Mouse (Mus musculus) testis, adult 2 months (tissue): ENCODE data around the gene Arxes2. TPM values are rescaled to one million over a fixed set of nuclear protein-coding genes. Genes with fewer than 3 reads are reported as not detected.
"Not testable (repeated sequence)": the region's sequence is repeated elsewhere in the genome, so short reads cannot be mapped to it uniquely, and the experiment has no call there.

Experiments used
- H3K27ac ChIP-seq: fragments of 200-500 bp; 2 replicates; pipeline ENCODE4 v1.5.1; 2012; ENCODE audit warnings: low read depth, low read length; ENCODE audit not compliant: control insufficient read depth, insufficient read depth
- H3K27me3 ChIP-seq: fragments of 200-500 bp; 2 replicates; pipeline ENCODE4 v1.6.1; 2012; ENCODE audit warnings: mild to moderate bottlenecking, low read length, moderate library complexity; ENCODE audit not compliant: control insufficient read depth, insufficient read depth
- H3K36me3 ChIP-seq: fragments of 200-500 bp; 2 replicates; pipeline ENCODE4 v1.6.1; 2012; ENCODE audit warnings: mild to moderate bottlenecking, low read length; ENCODE audit not compliant: control insufficient read depth, insufficient read depth
- H3K4me1 ChIP-seq: fragments of 200-500 bp; 2 replicates; pipeline ENCODE4 v1.6.1; 2012; ENCODE audit warnings: low read length; ENCODE audit not compliant: control insufficient read depth, insufficient read depth
- H3K4me3 ChIP-seq: fragments of 200-500 bp; 2 replicates; pipeline ENCODE4 v1.5.1; 2012; ENCODE audit warnings: low read depth, mild to moderate bottlenecking, low read length, moderate library complexity, mixed read lengths; ENCODE audit not compliant: control insufficient read depth
- CTCF ChIP-seq: fragments of 200-500 bp; IDR thresholded peaks from 2 replicates; pipeline ENCODE4 v1.5.1; 2012; ENCODE audit warnings: low read depth, mild to moderate bottlenecking, inconsistent platforms, low read length, moderate library complexity; ENCODE audit not compliant: control insufficient read depth, insufficient read depth, insufficient replicate concordance
- POLR2A ChIP-seq: fragments of 200-500 bp; IDR thresholded peaks from 2 replicates; pipeline ENCODE4 v1.6.1; 2012; ENCODE audit warnings: low read depth, mild to moderate bottlenecking, inconsistent platforms, low read length, moderate library complexity; ENCODE audit not compliant: control insufficient read depth
- polyA plus RNA-seq: library from polyadenylated mRNA; depleted of rRNA; stranded (reverse); fragments of >200 nt; gene quantifications from 2 replicates; pipeline ENCODE4 v1.2.3, GENCODE M21; 2012; rRNA removed

The Arxes2 gene
- 4.9 and 7.1 TPM in 2 replicates for polyA plus RNA-seq

DNA sequence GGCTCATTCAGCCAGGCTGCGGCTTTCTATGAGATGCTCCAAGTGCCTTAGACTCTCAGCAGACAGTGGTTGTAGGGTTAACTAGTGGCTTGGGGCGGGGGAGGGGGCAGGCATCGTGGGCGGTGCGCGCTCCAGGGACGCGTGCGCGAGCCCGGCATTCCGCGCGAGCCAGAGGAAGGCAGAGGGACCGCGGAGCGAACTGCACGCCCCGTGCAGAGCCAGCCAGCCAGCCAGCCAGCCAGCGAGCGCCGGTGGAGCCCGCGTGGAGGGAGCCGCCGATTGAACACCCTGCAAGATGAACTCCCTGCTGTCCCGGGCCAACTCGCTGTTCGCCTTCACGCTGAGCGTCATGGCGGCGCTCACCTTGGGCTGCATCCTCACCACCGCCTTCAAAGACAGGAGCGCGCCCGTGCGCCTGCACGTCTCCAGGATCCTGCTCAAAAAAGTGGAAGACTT is at the start of gene Arxes2:
Gene Arxes2, plus strand, starts transcription at position 161 of the 456 bp plus-strand sequence.
- not testable (repeated sequence) for H3K4me1 ChIP-seq, H3K27me3 ChIP-seq, H3K4me3 ChIP-seq, H3K27ac ChIP-seq, H3K36me3 ChIP-seq

DNA sequence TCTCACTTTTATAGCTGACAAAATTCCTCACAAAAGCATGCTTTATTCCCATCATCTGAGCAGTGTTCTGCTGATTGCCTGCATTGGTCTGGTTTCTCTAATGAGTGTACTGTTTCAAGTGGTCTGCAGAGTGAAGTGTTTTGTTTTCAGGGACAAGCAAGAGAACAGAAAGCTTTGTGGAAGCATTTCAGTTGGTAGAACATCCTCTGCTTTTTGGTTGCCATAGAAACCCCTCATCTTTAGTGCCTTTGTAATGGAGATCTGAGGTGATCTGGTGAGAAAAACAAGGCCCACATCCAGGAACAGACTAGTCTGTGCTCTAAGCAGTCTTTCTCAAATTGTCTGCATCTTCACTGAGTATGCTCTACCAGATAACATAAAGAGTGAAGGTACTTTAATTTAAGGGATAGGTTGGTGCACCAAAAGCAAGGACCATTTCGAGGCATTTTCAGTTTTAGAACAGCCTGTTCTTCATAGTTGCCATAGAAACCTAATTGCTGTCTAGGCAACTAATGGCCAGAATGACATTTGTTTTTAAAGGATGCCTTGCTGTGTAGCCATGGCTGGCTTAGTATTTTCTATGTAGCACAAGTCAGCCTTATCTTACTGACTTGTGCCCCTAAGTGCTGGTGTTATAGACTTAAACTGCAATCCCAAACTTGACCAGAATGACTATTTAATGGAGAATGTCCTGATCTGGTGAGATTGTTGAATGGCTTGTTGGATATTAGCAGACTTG is 44.8 kb upstream of the Arxes2 start:
- Histone ChIP-seq H3K36me3 (no peaks in the 10 kb centered on the region), H3K27me3 (no peaks in the 10 kb centered on the region), H3K27ac (no peak overlapping the region), H3K4me1 (no peaks in the 10 kb centered on the region), H3K4me3 (no peak overlapping the region)
- no peak for TF ChIP-seq CTCF
- TF ChIP-seq POLR2A = no peak

- H3K27me3 ChIP-seq = no peaks in the 10 kb centered on the region
- H3K4me1 ChIP-seq = no peaks in the 10 kb centered on the region
- no peak overlapping the region for H3K4me3 ChIP-seq
- no peak overlapping the region for H3K27ac ChIP-seq
- no peaks in the 10 kb centered on the region for H3K36me3 ChIP-seq
- TF ChIP-seq CTCF (no peak), POLR2A (no peak)
These were observed 36.5 kb upstream of the Arxes2 start for GRCm38 (mm10) chrX:135956988-135957690.

- TF ChIP-seq CTCF (no peak), POLR2A (no peak)
- Histone ChIP-seq H3K4me3 (no peak overlapping the region), H3K27ac (no peak overlapping the region), H3K4me1 (no peaks in the 10 kb centered on the region), H3K27me3 (no peaks in the 10 kb centered on the region), H3K36me3 (no peaks in the 10 kb centered on the region)
These were observed 35.9 kb upstream of the Arxes2 start for GRCm38 (mm10) chrX:135957691-135958081.

DNA sequence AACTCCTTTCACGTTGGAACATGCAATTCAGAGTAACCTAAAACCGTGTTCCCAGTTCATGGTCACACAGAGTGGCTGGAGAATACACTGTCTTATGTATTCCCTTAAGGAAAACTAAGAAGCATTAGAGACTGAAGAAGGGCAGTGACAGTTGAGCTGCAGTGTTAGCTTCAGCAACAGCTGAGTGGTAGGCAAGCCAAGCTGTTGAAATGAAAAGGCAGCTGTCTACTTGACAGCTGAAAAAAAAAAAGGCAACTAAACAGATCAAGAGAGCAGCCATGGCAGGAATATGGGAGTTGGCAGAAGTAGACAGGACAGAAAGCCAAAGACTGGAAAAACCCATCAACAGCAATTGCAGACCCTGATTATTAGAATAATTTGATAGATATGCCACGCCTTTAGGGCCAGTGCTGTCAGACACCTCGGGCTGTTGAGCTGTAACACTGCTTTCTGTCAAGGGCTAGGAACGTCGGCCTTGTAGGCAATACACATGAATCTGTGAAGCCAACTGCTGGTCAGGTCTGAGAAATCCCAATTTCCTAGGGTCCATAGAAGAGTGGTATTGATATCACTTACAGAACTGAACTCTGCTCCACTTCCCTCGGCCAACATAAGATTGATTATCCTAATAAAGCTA is 34.9 kb upstream of the Arxes2 start:
- Histone ChIP-seq H3K4me1 (no peaks in the 10 kb centered on the region), H3K36me3 (no peaks in the 10 kb centered on the region), H3K27me3 (no peaks in the 10 kb centered on the region), H3K4me3 (no peak overlapping the region), H3K27ac (no peak overlapping the region)
- no peak for TF ChIP-seq POLR2A
- no peak for TF ChIP-seq CTCF

DNA sequence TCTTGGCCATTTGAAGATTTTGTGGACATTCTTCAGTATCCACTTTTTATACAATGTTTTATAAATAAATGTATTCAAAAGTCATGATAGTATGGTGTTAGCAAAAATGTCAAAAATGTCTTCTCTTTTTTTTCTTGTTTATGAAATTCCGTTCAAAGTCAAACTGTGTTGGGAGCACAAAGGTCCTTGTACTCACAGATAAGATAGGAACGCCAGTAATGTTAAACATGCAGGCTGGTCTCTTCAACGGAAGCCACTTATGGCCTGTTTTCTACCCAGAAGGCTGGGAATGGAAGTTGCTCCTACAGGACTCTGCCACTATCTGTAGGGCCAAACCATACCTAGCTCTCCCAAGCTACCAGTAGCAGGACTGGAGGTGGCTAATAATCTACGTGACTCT is 34.1 kb upstream of the Arxes2 start:
- H3K4me3 ChIP-seq = no peak overlapping the region
- no peaks in the 10 kb centered on the region for H3K27me3 ChIP-seq
- H3K36me3 ChIP-seq = no peaks in the 10 kb centered on the region
- no peaks in the 10 kb centered on the region for H3K4me1 ChIP-seq
- no peak overlapping the region for H3K27ac ChIP-seq
- no peak for TF ChIP-seq POLR2A
- TF ChIP-seq CTCF = no peak

DNA sequence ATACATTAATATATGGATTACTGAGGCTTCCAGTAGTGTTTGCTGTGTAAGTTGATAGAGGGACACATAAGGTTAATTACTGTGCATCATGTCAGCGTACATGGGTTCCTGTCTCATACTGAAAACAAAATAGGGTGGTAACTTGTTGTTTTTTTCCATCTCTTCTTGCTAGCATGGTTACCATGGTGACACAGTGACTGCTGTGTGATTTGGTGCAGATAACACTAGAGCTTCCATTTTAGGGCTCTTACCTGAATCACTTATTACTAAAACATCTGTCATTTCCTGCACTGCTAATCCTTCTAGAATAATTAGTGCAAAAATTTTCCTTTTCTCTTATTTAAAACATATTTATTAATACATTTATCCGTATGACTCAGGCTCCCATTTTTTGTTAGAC is 31.3 kb upstream of the Arxes2 start:
- Histone ChIP-seq H3K36me3 (no peaks in the 10 kb centered on the region), H3K27me3 (no peaks in the 10 kb centered on the region), H3K4me3 (no peak overlapping the region), H3K4me1 (no peaks in the 10 kb centered on the region), H3K27ac (no peak overlapping the region)
- TF ChIP-seq CTCF = no peak
- no peak for TF ChIP-seq POLR2A
